Mouse (Mus musculus) heart, embryonic 11.5 days (tissue): ENCODE measurements at regions not wholly inside any gene's neighbourhood (a gene's known extent, or its start where the extent isn't known, plus 50 kb on each side); places are given as distances from the start of the nearest gene placed in this dataset.
A peak's percentile ranks its signal among the peaks of the same experiment; 100 is the strongest.

Source experiments
- ATAC-seq: fragments of 200-750 bp; cut with Nextera tagmentation; replicated peaks from 2 replicates; pipeline ENCODE4 v1.8.0; 2017; ENCODE audit warnings: moderate library complexity; ENCODE audit not compliant: insufficient number of reproducible peaks, low FRiP score, low TSS enrichment
- H3K27ac ChIP-seq: fragments of 300-500 bp; sonication (generic); 2 replicates; pipeline ENCODE4 v1.5.1; 2014; ENCODE audit warnings: mild to moderate bottlenecking, low read depth, low read length
- H3K27me3 ChIP-seq: fragments of 300-500 bp; sonication (generic); 2 replicates; pipeline ENCODE4 v1.6.1; 2014; ENCODE audit warnings: mild to moderate bottlenecking, low read length, mixed read lengths; ENCODE audit not compliant: control insufficient read depth, insufficient read depth
- H3K36me3 ChIP-seq: fragments of 300-500 bp; sonication (generic); 2 replicates; pipeline ENCODE4 v1.6.1; 2014; ENCODE audit warnings: mild to moderate bottlenecking, low read length, moderate library complexity, mixed read lengths; ENCODE audit not compliant: control insufficient read depth, insufficient read depth
- H3K4me1 ChIP-seq: fragments of 300-500 bp; sonication (generic); 2 replicates; pipeline ENCODE4 v1.6.1; 2014; ENCODE audit warnings: low read length; ENCODE audit not compliant: control insufficient read depth, insufficient read depth
- H3K4me2 ChIP-seq: fragments of 300-500 bp; sonication (generic); 2 replicates; pipeline ENCODE4 v1.6.1; 2014; ENCODE audit warnings: mild to moderate bottlenecking, moderate library complexity
- H3K4me3 ChIP-seq: fragments of 300-500 bp; sonication (generic); 2 replicates; pipeline ENCODE4 v1.5.1; 2014; ENCODE audit warnings: low read depth, low read length
- H3K9ac ChIP-seq: fragments of 300-500 bp; sonication (generic); 2 replicates; pipeline ENCODE4 v1.6.1; 2014; ENCODE audit warnings: mild to moderate bottlenecking, low read depth, low read length, moderate library complexity
- H3K9me3 ChIP-seq: fragments of 300-500 bp; sonication (generic); replicated peaks from 2 replicates; pipeline ENCODE4 v1.6.1; 2016; ENCODE audit warnings: low read length; ENCODE audit not compliant: control insufficient read depth
- WGBS: fragments of 180-500 bp; shearing (Covaris S2); extraction: QIAGEN DNeasy Blood & Tissue Kit; methylation state at CpG from one replicate; pipeline ENCODE4 v1.1.7; 2014; ENCODE audit not compliant: insufficient replicate concordance; 5-methylcytosine and 5-hydroxymethylcytosine counted together

DNA sequence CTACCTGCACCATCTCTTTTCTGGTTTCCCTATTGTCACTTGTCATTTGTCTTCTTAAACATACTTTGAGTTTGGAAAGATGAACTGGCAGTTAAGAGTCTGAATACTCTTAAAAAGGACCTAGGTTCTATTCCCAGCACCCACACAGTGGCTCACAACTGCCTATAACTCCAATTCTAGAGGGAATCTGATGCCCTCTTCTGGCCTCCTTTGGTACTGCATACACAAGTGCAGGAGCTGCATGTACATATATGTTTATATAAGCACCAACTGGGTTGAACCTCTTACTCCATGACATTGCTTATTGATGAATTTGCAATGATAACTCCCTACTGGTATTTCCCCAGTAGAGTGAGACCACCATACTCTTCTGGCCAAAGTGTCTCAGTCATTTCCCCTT, 86.4 kb upstream of the Mgmt start:
- no peaks in the 10 kb centered on the region for H3K27me3 ChIP-seq
- H3K9ac ChIP-seq, result no peak overlapping the region
- no peak overlapping the region for H3K4me2 ChIP-seq
- no peaks in the 10 kb centered on the region for H3K9me3 ChIP-seq
- no peak overlapping the region for H3K4me3 ChIP-seq
- no peaks in the 10 kb centered on the region for H3K4me1 ChIP-seq
- ATAC-seq, result no peak
- no peak overlapping the region for H3K27ac ChIP-seq
- H3K36me3 ChIP-seq, result no peaks in the 10 kb centered on the region

DNA sequence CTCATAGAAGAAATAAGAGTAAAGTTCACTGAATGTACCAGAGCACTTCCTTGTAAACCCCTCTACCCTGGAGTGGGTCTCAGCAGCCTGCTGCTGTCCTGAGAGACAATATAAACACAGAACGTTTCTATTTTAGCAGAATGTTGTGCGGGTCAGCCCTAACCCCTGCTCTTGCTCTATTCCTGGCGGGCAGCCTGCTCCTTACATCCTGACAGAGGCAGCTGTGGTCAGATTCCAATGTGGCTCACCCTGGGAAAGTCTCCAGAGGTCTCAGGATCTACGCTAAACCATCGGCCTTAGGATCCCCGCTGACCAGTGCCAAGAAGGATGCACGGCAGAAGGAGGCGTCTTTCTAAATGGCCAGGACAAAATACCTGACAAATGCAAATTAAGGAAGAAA, 84.8 kb upstream of the Mgmt start:
- 76% methylated on average over 8 of the region's 8 CpGs for WGBS
- no peak overlapping the region for H3K4me3 ChIP-seq
- H3K9me3 ChIP-seq, result no peaks in the 10 kb centered on the region
- no peak overlapping the region for H3K27ac ChIP-seq
- H3K36me3 ChIP-seq, result no peaks in the 10 kb centered on the region
- no peaks in the 10 kb centered on the region for H3K27me3 ChIP-seq
- no peaks in the 10 kb centered on the region for H3K4me1 ChIP-seq
- no peak overlapping the region for H3K4me2 ChIP-seq
- ATAC-seq, result no peak
- H3K9ac ChIP-seq, result no peak overlapping the region

- Histone ChIP-seq H3K36me3 (no peaks in the 10 kb centered on the region), H3K4me2 (no peak overlapping the region), H3K4me3 (no peak overlapping the region), H3K4me1 (no peaks in the 10 kb centered on the region), H3K9me3 (no peaks in the 10 kb centered on the region), H3K9ac (no peak overlapping the region), H3K27me3 (no peaks in the 10 kb centered on the region), H3K27ac (no peak overlapping the region)
- WGBS, result 75% methylated on average over 9 of the region's 9 CpGs
- no peak for ATAC-seq
These were observed 80.6 kb upstream of the Mgmt start for GRCm38 (mm10) chr7:136813691-136814325.

DNA sequence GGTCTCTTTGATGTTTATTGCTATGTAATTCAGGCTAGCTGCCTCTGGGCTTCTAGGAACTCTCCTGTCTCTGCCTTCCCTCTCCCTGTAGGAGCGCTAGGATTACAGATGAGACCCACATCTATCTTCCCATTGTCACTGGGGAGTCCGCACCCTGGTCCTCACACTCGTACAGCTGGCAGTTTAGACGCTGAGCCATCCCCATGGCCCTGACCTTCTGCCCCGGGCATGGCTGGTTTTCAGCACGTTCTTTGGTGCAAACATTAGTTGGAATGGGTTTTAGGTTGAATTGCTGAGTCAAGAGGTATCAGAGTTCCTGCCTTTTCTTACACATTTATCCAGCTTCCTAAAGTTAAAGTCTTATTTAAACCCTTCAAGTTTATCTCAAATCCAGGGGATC, 79.7 kb upstream of the Mgmt start:
- no peak for ATAC-seq
- 72% methylated on average over 6 of the region's 6 CpGs for WGBS

DNA sequence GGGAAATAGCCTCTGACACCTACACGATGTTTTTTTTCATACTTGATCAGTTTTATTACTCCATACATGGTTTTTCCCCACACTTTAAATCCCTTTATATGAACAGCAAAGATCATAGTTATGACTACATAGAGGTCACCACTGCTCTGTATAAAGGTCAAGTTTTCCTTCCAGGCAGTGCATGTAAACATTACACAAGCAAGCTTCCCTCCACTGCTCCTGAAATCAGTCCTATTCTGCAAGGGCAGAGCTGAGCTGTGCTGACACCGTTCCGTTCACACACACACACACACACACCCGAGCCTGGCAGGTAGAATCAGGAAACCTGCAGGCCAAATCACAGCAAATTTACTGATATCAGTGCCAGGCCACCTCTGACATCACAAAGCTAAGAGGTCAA, 74.1 kb upstream of the Mgmt start:
- H3K4me1 ChIP-seq, result peaks cover 1% of the 10 kb centered on the region; the same call in 1 of the 2 replicates
- no peak overlapping the region for H3K4me2 ChIP-seq
- no peak overlapping the region for H3K4me3 ChIP-seq
- no peaks in the 10 kb centered on the region for H3K9me3 ChIP-seq
- H3K27ac ChIP-seq, result no peak overlapping the region
- 64% methylated on average over 4 of the region's 4 CpGs for WGBS
- no peaks in the 10 kb centered on the region for H3K36me3 ChIP-seq
- no peak overlapping the region for H3K9ac ChIP-seq
- no peaks in the 10 kb centered on the region for H3K27me3 ChIP-seq
- ATAC-seq, result no peak

More for the DNA sequence above, 79.7 kb upstream of the Mgmt start:
- H3K4me3 ChIP-seq, result no peak overlapping the region
- no peaks in the 10 kb centered on the region for H3K36me3 ChIP-seq
- no peak overlapping the region for H3K9ac ChIP-seq
- no peaks in the 10 kb centered on the region for H3K27me3 ChIP-seq
- H3K4me2 ChIP-seq, result no peak overlapping the region
- H3K4me1 ChIP-seq, result no peaks in the 10 kb centered on the region
- H3K27ac ChIP-seq, result no peak overlapping the region
- no peaks in the 10 kb centered on the region for H3K9me3 ChIP-seq

- no peak overlapping the region for H3K9ac ChIP-seq
- 31% methylated on average over 16 of the region's 16 CpGs for WGBS
- no peaks in the 10 kb centered on the region for H3K36me3 ChIP-seq
- H3K4me3 ChIP-seq, result no peak overlapping the region
- no peaks in the 10 kb centered on the region for H3K27me3 ChIP-seq
- no peak overlapping the region for H3K27ac ChIP-seq
- peak overlapping the region; percentile 50 for H3K4me2 ChIP-seq
- H3K9me3 ChIP-seq, result no peaks in the 10 kb centered on the region
- H3K4me1 ChIP-seq, result peaks cover 2% of the 10 kb centered on the region; the same call in 1 of the 2 replicates
- ATAC-seq, result no peak
These were observed 68.8 kb upstream of the Mgmt start for GRCm38 (mm10) chr7:136825647-136826046.

GRCm38 (mm10) chr7:136829621-136830313, 64.6 kb upstream of the Mgmt start:
- ATAC-seq, result no peak
- WGBS, result 80% methylated on average over 1 of the region's 1 CpGs
- Histone ChIP-seq H3K9ac (no peak overlapping the region), H3K27me3 (no peaks in the 10 kb centered on the region), H3K9me3 (no peaks in the 10 kb centered on the region), H3K27ac (no peak overlapping the region), H3K4me2 (no peak overlapping the region), H3K36me3 (no peaks in the 10 kb centered on the region), H3K4me3 (no peak overlapping the region), H3K4me1 (peaks cover 2% of the 10 kb centered on the region; the same call in 1 of the 2 replicates)

GRCm38 (mm10) chr7:136832419-136832818, 62.0 kb upstream of the Mgmt start:
- H3K36me3 ChIP-seq, result no peaks in the 10 kb centered on the region
- 74% methylated on average over 7 of the region's 7 CpGs for WGBS
- H3K27me3 ChIP-seq, result no peaks in the 10 kb centered on the region
- no peak overlapping the region for H3K4me2 ChIP-seq
- no peaks in the 10 kb centered on the region for H3K9me3 ChIP-seq
- no peak overlapping the region for H3K9ac ChIP-seq
- no peak for ATAC-seq
- H3K4me3 ChIP-seq, result no peak overlapping the region
- H3K4me1 ChIP-seq, result no peaks in the 10 kb centered on the region
- no peak overlapping the region for H3K27ac ChIP-seq

DNA sequence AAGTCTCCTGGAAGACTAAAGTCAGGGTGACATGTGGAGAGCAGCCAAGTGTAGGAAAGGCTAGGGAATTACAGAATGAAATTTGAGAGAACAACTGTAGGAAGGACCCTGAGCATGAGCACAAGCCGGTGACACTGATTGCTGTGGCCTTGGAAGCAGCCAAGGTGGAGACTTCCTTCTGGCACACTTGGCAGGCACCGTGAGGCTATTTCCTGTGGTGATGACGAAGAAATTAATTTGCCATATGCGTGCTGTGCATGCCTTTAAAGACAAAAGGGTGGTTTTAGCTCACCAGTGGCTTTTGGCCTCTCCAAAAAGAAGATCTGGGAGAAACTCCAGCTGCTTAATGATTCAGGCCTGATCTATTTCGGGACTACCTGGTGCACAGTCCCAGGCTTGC, 55.4 kb upstream of the Mgmt start:
- H3K4me2 ChIP-seq, result no peak overlapping the region
- no peaks in the 10 kb centered on the region for H3K27me3 ChIP-seq
- H3K9ac ChIP-seq, result no peak overlapping the region
- H3K27ac ChIP-seq, result no peak overlapping the region
- no peaks in the 10 kb centered on the region for H3K36me3 ChIP-seq
- ATAC-seq, result no peak
- peaks cover 11% of the 10 kb centered on the region; the same call in 1 of the 2 replicates for H3K4me1 ChIP-seq
- WGBS, result 59% methylated on average over 5 of the region's 5 CpGs
- no peaks in the 10 kb centered on the region for H3K9me3 ChIP-seq
- no peak overlapping the region for H3K4me3 ChIP-seq
